Mouse (Mus musculus): ENCODE data around the gene Pcbp4.

The Pcbp4 gene

GRCm38 (mm10) chr9:106482578-106483115 is 29.6 kb downstream of the Pcbp4 start:
- DNase-seq = peak; percentile 87

GRCm38 (mm10) chr9:106483136-106483535 is 30.0 kb downstream of the Pcbp4 start:
- DNase-seq = peak; percentile 86

GRCm38 (mm10) chr9:106483606-106484005 is 30.5 kb downstream of the Pcbp4 start:
- DNase-seq = peak; percentile 86

- peak; percentile 85 for DNase-seq
Measured at GRCm38 (mm10) chr9:106485076-106485475, 32.0 kb downstream of the Pcbp4 start.

GRCm38 (mm10) chr9:106487602-106488001 is 34.5 kb downstream of the Pcbp4 start:
- DNase-seq = peak; percentile 89

- peak; percentile 76 for DNase-seq
Measured at GRCm38 (mm10) chr9:106499667-106500066, 46.6 kb downstream of the Pcbp4 start, which contains the start of gene Iqcf1. TSS of gene Iqcf1 (plus strand) at chr9:106499967.

GRCm38 (mm10) chr9:106501846-106502245 is 48.8 kb downstream of the Pcbp4 start:
- DNase-seq = peak; percentile 61

GRCm38 (mm10) chr9:106504246-106504645 is 51.2 kb downstream of the Pcbp4 start:
- no peak for DNase-seq

- DNase-seq = peak; percentile 34
Measured at GRCm38 (mm10) chr9:106509356-106509755, 56.3 kb downstream of the Pcbp4 start.

- peak; percentile 71 for DNase-seq
Measured at GRCm38 (mm10) chr9:106512729-106513450, 59.8 kb downstream of the Pcbp4 start.

- DNase-seq = peak; percentile 56
Measured at GRCm38 (mm10) chr9:106513566-106513965, 60.5 kb downstream of the Pcbp4 start.
